Mouse (Mus musculus): ENCODE results near the gene Naa11. TPM values are rescaled to one million over a fixed set of nuclear protein-coding genes. Genes with fewer than 3 reads are reported as not detected.

Naa11 gene
- total and polyA plus RNA-seq, 3 experiments, result 0.11 TPM; not detected in 2

DNA sequence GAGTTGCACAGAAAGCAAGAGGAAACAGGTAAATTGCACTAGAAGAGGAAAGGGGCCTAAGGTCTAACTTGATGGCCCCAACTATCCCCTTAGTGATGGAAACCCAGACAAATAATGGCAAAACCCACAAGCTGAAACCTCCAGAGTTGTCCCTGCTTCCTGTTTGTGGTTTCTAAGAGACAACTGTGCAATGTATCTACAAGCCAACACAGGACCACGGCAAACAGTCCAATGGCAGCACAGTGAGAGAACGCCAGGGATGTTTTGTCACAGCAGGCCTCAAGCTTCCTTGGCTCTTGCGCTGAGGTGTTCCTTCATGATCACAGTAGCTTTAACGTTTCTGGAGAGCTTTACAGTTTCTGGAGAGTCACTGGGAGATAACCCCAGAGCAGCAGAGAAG is 7.8 kb downstream of the Naa11 start:
- H3K9me3 ChIP-seq (replicated peaks), result no peaks in the 10 kb centered on the region
- no peak for ATAC-seq (ENCODE audit: extremely low read depth, insufficient number of reproducible peaks, low FRiP score, poor library complexity, severe bottlenecking)
- no peaks in the 10 kb centered on the region for H3K27me3 ChIP-seq (ENCODE audit: insufficient read depth, low read length)
- H3K4me1 ChIP-seq (ENCODE audit: insufficient read depth, low read depth, low read length), result no peaks in the 10 kb centered on the region
- H3K36me3 ChIP-seq (replicated peaks), result no peaks in the 10 kb centered on the region
- H3K4me3 ChIP-seq (ENCODE audit: low read depth, low read length), result no peak overlapping the region
- DNase-seq (ENCODE audit: low spot score), result no peak
- TF ChIP-seq GATA1 (IDR thresholded peaks at IDR 0.05; ENCODE audit: borderline replicate concordance, low read length), result no peak
- TF ChIP-seq TAL1 (conservative IDR thresholded peaks at IDR 0.05; ENCODE audit: low read depth, low read length), result no peak

DNA sequence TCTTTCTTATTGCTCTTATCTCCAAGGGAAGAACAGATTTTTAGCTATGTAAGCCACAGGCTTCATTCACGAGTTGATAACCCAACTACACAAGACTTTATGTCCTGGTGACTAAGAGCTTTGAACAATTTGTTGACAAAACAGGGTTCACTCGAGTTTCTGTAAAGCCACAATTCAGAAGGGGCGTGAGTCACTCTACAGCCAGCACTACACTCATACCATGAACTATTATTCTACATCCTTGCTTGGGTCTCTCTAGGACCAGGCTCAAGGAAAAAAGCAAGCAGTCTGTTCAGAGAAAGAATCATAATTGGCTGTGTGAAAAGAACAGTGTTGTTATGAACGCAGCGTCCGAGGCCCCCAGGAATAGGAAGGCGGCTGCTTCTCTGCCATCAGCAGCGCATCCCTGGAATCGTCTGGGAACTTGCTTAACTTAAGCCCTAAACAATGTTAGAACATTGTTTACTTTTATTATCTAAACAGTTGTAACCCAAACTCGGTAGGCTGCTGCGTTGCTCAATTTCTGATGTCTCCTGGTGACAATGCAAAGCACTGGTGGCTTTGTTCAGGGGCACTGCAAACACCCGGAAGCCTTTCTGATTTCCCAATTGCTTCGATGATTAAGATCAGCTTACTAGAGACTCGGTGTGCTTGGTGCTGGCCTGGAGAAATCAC is 9.5 kb downstream of the Naa11 start:
- TF ChIP-seq TAL1 (conservative IDR thresholded peaks at IDR 0.05; ENCODE audit: low read depth, low read length) (no peak), POLR2AphosphoS5 (IDR thresholded peaks at IDR 0.05; ENCODE audit: insufficient replicate concordance, low read depth, low read length) (no peak), GATA2 (IDR thresholded peaks at IDR 0.05; ENCODE audit: borderline replicate concordance, low read depth, low read length) (no peak), CTCF (IDR thresholded peaks at IDR 0.05; ENCODE audit: low read depth, low read length) (no peak), GATA1 (IDR thresholded peaks at IDR 0.05; ENCODE audit: borderline replicate concordance, low read length) (no peak)
- Histone ChIP-seq H3K9me3 (replicated peaks) (no peaks in the 10 kb centered on the region), H3K27me3 (ENCODE audit: insufficient read depth, low read length) (no peaks in the 10 kb centered on the region), H3K4me3 (ENCODE audit: low read depth, low read length) (no peak overlapping the region), H3K36me3 (replicated peaks) (no peaks in the 10 kb centered on the region), H3K4me1 (ENCODE audit: insufficient read depth, low read depth, low read length) (no peaks in the 10 kb centered on the region)
- DNase-seq (ENCODE audit: low spot score) (no peak), ATAC-seq (ENCODE audit: extremely low read depth, insufficient number of reproducible peaks, low FRiP score, poor library complexity, severe bottlenecking) (no peak)

DNA sequence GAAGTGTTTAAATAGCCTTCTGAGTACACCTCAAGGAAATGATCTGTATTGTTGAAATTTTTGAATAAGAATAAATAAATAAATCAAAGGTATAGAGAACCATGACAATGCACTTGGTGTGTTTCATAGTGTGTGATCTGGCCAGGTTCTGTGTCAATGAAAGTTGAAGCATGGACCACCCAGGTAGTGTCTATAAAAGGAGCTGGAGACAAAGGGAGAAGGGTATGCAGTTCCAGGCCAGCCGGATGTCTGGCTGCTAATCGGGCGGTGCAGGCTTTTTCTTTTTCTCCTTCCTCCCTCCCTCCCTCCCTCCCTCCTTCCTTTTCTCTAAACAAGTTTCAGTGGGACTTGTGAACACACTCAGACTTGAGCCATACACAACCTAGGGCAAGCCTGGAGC is 12.2 kb downstream of the Naa11 start:
- Histone ChIP-seq H3K4me3 (ENCODE audit: low read depth, low read length) (no peak overlapping the region), H3K27me3 (ENCODE audit: insufficient read depth, low read length) (no peaks in the 10 kb centered on the region), H3K36me3 (replicated peaks) (no peaks in the 10 kb centered on the region), H3K4me1 (ENCODE audit: insufficient read depth, low read depth, low read length) (no peaks in the 10 kb centered on the region), H3K9me3 (replicated peaks) (no peaks in the 10 kb centered on the region)
- ATAC-seq (ENCODE audit: extremely low read depth, insufficient number of reproducible peaks, low FRiP score, poor library complexity, severe bottlenecking), result no peak
- DNase-seq (ENCODE audit: low spot score), result no peak
- TF ChIP-seq POLR2AphosphoS5 (IDR thresholded peaks at IDR 0.05; ENCODE audit: insufficient replicate concordance, low read depth, low read length) (no peak), TAL1 (conservative IDR thresholded peaks at IDR 0.05; ENCODE audit: low read depth, low read length) (no peak), CTCF (IDR thresholded peaks at IDR 0.05; ENCODE audit: low read depth, low read length) (no peak), GATA1 (IDR thresholded peaks at IDR 0.05; ENCODE audit: borderline replicate concordance, low read length) (no peak), GATA2 (IDR thresholded peaks at IDR 0.05; ENCODE audit: borderline replicate concordance, low read depth, low read length) (no peak)

DNA sequence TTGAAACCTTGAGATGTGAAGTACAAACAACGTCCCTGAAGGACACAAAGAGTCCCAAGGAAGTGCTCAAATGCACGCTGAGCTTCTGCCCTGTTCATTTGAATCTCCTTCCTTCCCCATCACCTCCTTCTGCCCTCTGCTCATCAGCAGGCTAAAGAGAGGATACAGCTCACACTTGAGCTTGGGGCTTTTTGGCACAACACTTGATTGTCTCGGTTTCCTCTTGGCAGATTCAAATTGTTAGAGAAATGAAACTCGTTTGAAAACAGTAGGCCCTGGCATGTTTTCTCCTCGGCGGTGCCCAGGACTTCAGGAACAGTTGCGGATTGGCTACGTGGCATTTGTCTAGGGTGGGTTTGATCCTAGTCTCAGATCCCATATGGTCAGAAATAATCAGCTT is 27.4 kb downstream of the Naa11 start:
- no peaks in the 10 kb centered on the region for H3K9me3 ChIP-seq (replicated peaks)
- H3K27me3 ChIP-seq (ENCODE audit: insufficient read depth, low read length), result no peaks in the 10 kb centered on the region
- no peak overlapping the region for H3K4me3 ChIP-seq (ENCODE audit: low read depth, low read length)
- no peak for TF ChIP-seq CTCF (IDR thresholded peaks at IDR 0.05; ENCODE audit: low read depth, low read length)
- TF ChIP-seq TAL1 (conservative IDR thresholded peaks at IDR 0.05; ENCODE audit: low read depth, low read length), result no peak
- no peak for TF ChIP-seq POLR2AphosphoS5 (IDR thresholded peaks at IDR 0.05; ENCODE audit: insufficient replicate concordance, low read depth, low read length)
- TF ChIP-seq GATA2 (IDR thresholded peaks at IDR 0.05; ENCODE audit: borderline replicate concordance, low read depth, low read length), result no peak
- no peak for TF ChIP-seq GATA1 (IDR thresholded peaks at IDR 0.05; ENCODE audit: borderline replicate concordance, low read length)
- H3K36me3 ChIP-seq (replicated peaks), result no peaks in the 10 kb centered on the region
- ATAC-seq (ENCODE audit: extremely low read depth, insufficient number of reproducible peaks, low FRiP score, poor library complexity, severe bottlenecking), result no peak
- H3K4me1 ChIP-seq (ENCODE audit: insufficient read depth, low read depth, low read length), result no peaks in the 10 kb centered on the region
- DNase-seq (ENCODE audit: low spot score), result no peak

DNA sequence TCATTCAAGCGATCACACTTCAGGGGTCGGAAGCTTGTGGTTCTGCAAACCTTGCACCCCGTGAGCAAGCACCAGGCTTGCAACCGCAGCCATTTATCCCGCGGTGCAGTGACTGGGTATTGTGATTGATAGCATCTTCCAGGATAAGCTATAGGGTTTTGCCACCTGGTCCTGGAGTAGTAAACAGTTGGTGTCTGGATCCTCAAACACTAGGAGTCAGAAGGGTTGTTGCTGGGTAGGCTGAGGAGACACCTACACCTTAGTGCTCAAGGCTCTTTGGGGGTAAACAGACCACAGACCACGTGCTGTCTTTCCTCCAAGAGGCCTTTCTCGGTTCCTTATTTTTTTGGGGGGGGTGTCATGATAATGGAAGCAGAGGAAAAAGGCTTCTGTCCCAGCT is 27.9 kb downstream of the Naa11 start:
- Histone ChIP-seq H3K27me3 (ENCODE audit: insufficient read depth, low read length) (no peaks in the 10 kb centered on the region), H3K4me1 (ENCODE audit: insufficient read depth, low read depth, low read length) (no peaks in the 10 kb centered on the region), H3K36me3 (replicated peaks) (no peaks in the 10 kb centered on the region), H3K9me3 (replicated peaks) (no peaks in the 10 kb centered on the region), H3K4me3 (ENCODE audit: low read depth, low read length) (no peak overlapping the region)
- ATAC-seq (ENCODE audit: extremely low read depth, insufficient number of reproducible peaks, low FRiP score, poor library complexity, severe bottlenecking) (no peak), DNase-seq (ENCODE audit: low spot score) (no peak)
- TF ChIP-seq GATA2 (IDR thresholded peaks at IDR 0.05; ENCODE audit: borderline replicate concordance, low read depth, low read length) (no peak), TAL1 (conservative IDR thresholded peaks at IDR 0.05; ENCODE audit: low read depth, low read length) (no peak), GATA1 (IDR thresholded peaks at IDR 0.05; ENCODE audit: borderline replicate concordance, low read length) (no peak), POLR2AphosphoS5 (IDR thresholded peaks at IDR 0.05; ENCODE audit: insufficient replicate concordance, low read depth, low read length) (no peak), CTCF (IDR thresholded peaks at IDR 0.05; ENCODE audit: low read depth, low read length) (no peak)

DNA sequence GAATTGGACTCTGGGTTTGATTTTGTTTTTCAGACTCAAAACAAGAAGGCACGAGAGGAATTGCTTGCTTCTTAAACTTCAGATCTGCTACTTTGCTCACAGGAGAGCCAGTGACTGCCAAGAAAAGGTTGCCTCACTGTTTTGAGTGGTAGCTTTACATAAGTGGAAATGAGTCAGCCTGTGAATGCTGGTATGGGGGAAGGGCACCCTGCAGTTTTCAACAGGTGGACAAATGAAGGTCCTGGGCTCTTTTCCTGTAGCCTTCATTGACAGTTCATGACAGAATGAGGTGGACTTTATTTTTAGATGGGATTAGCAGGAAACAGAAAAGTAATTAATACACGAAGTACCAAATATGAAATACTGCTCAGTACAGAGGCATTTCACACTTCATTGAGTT is 29.6 kb downstream of the Naa11 start:
- TF ChIP-seq TAL1 (conservative IDR thresholded peaks at IDR 0.05; ENCODE audit: low read depth, low read length), result no peak
- TF ChIP-seq CTCF (IDR thresholded peaks at IDR 0.05; ENCODE audit: low read depth, low read length), result no peak
- H3K9me3 ChIP-seq (replicated peaks), result no peaks in the 10 kb centered on the region
- H3K36me3 ChIP-seq (replicated peaks), result no peaks in the 10 kb centered on the region
- no peaks in the 10 kb centered on the region for H3K27me3 ChIP-seq (ENCODE audit: insufficient read depth, low read length)
- no peaks in the 10 kb centered on the region for H3K4me1 ChIP-seq (ENCODE audit: insufficient read depth, low read depth, low read length)
- ATAC-seq (ENCODE audit: extremely low read depth, insufficient number of reproducible peaks, low FRiP score, poor library complexity, severe bottlenecking) (no peak), DNase-seq (ENCODE audit: low spot score) (no peak)
- H3K4me3 ChIP-seq (ENCODE audit: low read depth, low read length), result no peak overlapping the region

DNA sequence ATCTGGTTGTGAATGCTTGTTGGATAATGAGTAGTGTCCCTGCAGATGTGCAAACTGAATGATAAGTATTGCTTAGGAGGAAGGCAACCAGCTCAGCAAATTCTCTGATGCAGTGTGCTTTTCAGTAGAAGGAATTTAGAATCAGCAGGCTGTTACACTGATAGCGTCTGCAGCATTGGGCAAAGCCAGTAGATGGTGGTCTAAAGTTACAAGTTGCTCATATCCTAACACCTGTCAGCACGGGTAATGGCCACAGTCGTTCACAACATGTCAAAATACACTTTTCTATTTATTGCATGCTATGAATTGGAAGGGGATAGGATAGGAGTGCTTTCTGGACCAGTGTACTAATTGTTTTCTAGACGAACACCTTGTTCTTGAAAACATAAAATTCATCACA is 33.1 kb downstream of the Naa11 start:
- no peaks in the 10 kb centered on the region for H3K4me1 ChIP-seq (ENCODE audit: insufficient read depth, low read depth, low read length)
- no peak for DNase-seq (ENCODE audit: low spot score)
- no peaks in the 10 kb centered on the region for H3K36me3 ChIP-seq (replicated peaks)
- ATAC-seq (ENCODE audit: extremely low read depth, insufficient number of reproducible peaks, low FRiP score, poor library complexity, severe bottlenecking), result no peak
- H3K4me3 ChIP-seq (ENCODE audit: low read depth, low read length), result no peak overlapping the region
- no peaks in the 10 kb centered on the region for H3K27me3 ChIP-seq (ENCODE audit: insufficient read depth, low read length)
- H3K9me3 ChIP-seq (replicated peaks), result no peaks in the 10 kb centered on the region
- TF ChIP-seq POLR2AphosphoS5 (IDR thresholded peaks at IDR 0.05; ENCODE audit: insufficient replicate concordance, low read depth, low read length) (no peak), GATA2 (IDR thresholded peaks at IDR 0.05; ENCODE audit: borderline replicate concordance, low read depth, low read length) (no peak), GATA1 (IDR thresholded peaks at IDR 0.05; ENCODE audit: borderline replicate concordance, low read length) (no peak), CTCF (IDR thresholded peaks at IDR 0.05; ENCODE audit: low read depth, low read length) (no peak), TAL1 (conservative IDR thresholded peaks at IDR 0.05; ENCODE audit: low read depth, low read length) (no peak)

Measured in G1E (cell line).